8 mouse cellular contexts compared by ENCODE assay signal in the genomic region with DNA sequence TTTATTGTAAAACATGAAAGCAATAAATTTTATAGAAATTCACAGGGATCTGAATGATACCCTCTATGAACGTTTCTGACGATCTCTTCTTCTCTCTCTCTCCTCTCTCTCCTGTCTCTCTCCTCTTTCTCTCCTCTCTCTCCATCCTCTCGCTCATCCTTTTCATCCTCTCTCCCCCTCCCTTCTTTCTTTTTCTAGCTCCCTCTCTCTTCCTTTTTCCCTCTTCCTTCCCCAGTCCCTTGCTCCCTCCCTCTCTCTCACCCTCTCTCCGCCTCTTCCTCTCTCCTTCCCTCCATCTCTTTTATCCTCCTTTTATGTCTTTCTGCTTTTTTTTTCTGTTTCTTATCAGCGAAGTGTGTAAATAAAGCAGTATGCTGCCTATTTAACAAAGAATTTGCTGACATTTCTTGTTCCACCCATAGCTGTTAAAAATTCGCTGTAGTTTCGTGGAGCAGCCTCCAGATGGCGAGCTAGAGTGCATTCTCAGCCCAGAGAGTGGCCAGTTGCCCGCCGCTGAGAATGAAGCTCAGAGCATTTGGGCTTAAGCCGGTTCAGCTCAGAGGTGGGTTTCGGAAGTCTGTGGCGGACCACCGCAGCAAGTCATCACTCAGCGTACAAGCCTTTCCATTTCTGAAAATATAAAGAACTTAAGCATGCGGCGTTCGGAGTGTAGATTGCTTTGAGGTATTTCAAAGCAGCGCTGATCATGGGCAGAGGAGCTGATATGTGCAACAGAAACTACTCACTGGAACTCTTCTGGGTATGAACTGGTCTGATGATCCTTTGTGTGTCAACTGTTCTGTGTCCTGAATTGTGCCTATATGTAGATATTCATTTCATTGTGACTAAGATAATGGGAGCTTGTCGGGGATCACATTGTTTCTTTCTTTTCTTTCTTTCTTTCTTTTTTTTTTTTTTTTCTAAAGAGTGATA. TPM values are rescaled to one million over a fixed set of nuclear protein-coding genes. Genes with fewer than 3 reads are reported as not detected.
DNase-seq lines count a peak whose midpoint lies in the region; ATAC-seq and TF ChIP-seq lines count a peak whose summit lies in the region.

No protein-coding gene starts in this region.

- no peaks in the 10 kb centered on the region for H3K4me1 ChIP-seq in CH12.LX (ENCODE audit: control insufficient read depth in 1 of 2, insufficient read depth in 2 of 2)
- no peaks in the 10 kb centered on the region for H3K4me1 ChIP-seq in embryonic facial prominence, embryonic 15.5 days
- no peaks in the 10 kb centered on the region for H3K4me1 ChIP-seq in lung, postnatal 0 days (ENCODE audit: insufficient read depth, low read depth, low read length)

- no peak overlapping the region for H3K4me2 ChIP-seq in CH12.LX (ENCODE audit: insufficient read depth, low read depth, poor library complexity, severe bottlenecking)
- peak overlapping the region; percentile 46 for H3K4me2 ChIP-seq in embryonic facial prominence, embryonic 15.5 days (replicated peaks)
- H3K4me2 ChIP-seq in lung, postnatal 0 days (replicated peaks; ENCODE audit: low read depth, low read length), result peak overlapping the region; percentile 42; the same call in 1 of the 2 replicates

- TF ChIP-seq CTCF in CH12.LX (conservative IDR thresholded peaks at IDR 0.05 in 1 of 2, IDR thresholded peaks at IDR 0.05 in 1 of 2; ENCODE audit: low read depth in 2 of 2, low read length in 2 of 2), result peak; percentile 29 to 48; a peak in 3 of 4 replicates
- TF ChIP-seq CTCF in lung, postnatal 0 days (IDR thresholded peaks at IDR 0.05), result peak; percentile 70

- no peak; the same call in 1 of the 2 replicates for ATAC-seq in embryonic facial prominence, embryonic 15.5 days (ENCODE audit: insufficient number of reproducible peaks, low FRiP score, low TSS enrichment, low read depth)
- peak; percentile 19; the same call in 1 of the 2 replicates for ATAC-seq in lung, postnatal 0 days

- dilution Hi-C loops in CH12.LX (cut with MboI; ENCODE audit: extremely low pct_ligation_motif_present, extremely low pct_unique_long_range_greater_than_20kb, low sequenced_read_pairs), result no loop called here

- H3K27ac ChIP-seq in CH12.LX (ENCODE audit: insufficient read depth, low read depth), result no peak overlapping the region
- H3K27ac ChIP-seq in embryonic facial prominence, embryonic 15.5 days (replicated peaks), result no peak overlapping the region
- no peak overlapping the region for H3K27ac ChIP-seq in lung, postnatal 0 days (ENCODE audit: low read length)

- in situ Hi-C loops in CH12.LX (cut with MboI; ENCODE audit: low pct_ligation_motif_present, low pct_unique_long_range_greater_than_20kb, low sequenced_read_pairs), result no loop called here

- DNase-seq in CH12.LX (ENCODE audit: extremely low read depth), result peak; percentile 60
- peak; percentile 48 to 54 for DNase-seq in adrenal gland, postnatal 36 days
- peak; percentile 68 for DNase-seq in heart, postnatal 4 days
- DNase-seq in layer of hippocampus, adult 9-11 months, result peak; percentile 66
- peak; percentile 43 for DNase-seq in lung, postnatal 0 days (ENCODE audit: low spot score)
- DNase-seq in right cerebral cortex, adult 2 months (ENCODE audit: low spot score in 2 of 2), result peak; percentile 88 to 90
- DNase-seq in B cell, adult 2 months, result no peak

- H3K9me3 ChIP-seq in CH12.LX (replicated peaks; ENCODE audit: low read length), result no peaks in the 10 kb centered on the region
- H3K9me3 ChIP-seq in embryonic facial prominence, embryonic 15.5 days (replicated peaks), result no peaks in the 10 kb centered on the region
- H3K9me3 ChIP-seq in lung, postnatal 0 days (ENCODE audit: low read length), result no peaks in the 10 kb centered on the region

- H3K36me3 ChIP-seq in CH12.LX (replicated peaks in 1 of 2; ENCODE audit: control insufficient read depth in 1 of 2, insufficient read depth in 1 of 2, low read length in 1 of 2), result no peaks in the 10 kb centered on the region
- H3K36me3 ChIP-seq in embryonic facial prominence, embryonic 15.5 days, result no peaks in the 10 kb centered on the region
- no peaks in the 10 kb centered on the region for H3K36me3 ChIP-seq in lung, postnatal 0 days (ENCODE audit: insufficient read depth, low read length)

- peak; percentile 23 for TF ChIP-seq RAD21 in CH12.LX (IDR thresholded peaks at IDR 0.05; ENCODE audit: low read depth, low read length)

- TF ChIP-seq POLR2A in CH12.LX (IDR thresholded peaks at IDR 0.05; ENCODE audit: low read depth, low read length), result no peak

- WGBS in embryonic facial prominence, embryonic 15.5 days, result 9% methylated on average over 20 of the region's 20 CpGs
- WGBS in lung, postnatal 0 days, result 11% methylated on average over 20 of the region's 20 CpGs

- H3K27me3 ChIP-seq in CH12.LX (replicated peaks), result no peaks in the 10 kb centered on the region
- no peaks in the 10 kb centered on the region for H3K27me3 ChIP-seq in embryonic facial prominence, embryonic 15.5 days
- H3K27me3 ChIP-seq in lung, postnatal 0 days (replicated peaks; ENCODE audit: insufficient read depth, low read length), result no peaks in the 10 kb centered on the region

- H3K4me3 ChIP-seq in CH12.LX (replicated peaks in 1 of 3; ENCODE audit: low read depth in 2 of 3, low read length in 2 of 3, poor library complexity in 1 of 3), result peak overlapping the region in 1 of 3 experiments; percentile 15
- peak overlapping the region; percentile 36 for H3K4me3 ChIP-seq in embryonic facial prominence, embryonic 15.5 days (replicated peaks)
- H3K4me3 ChIP-seq in lung, postnatal 0 days (ENCODE audit: low read depth, low read length), result peak overlapping the region; percentile 21; the same call in 1 of the 2 replicates

- no peak for TF ChIP-seq EP300 in CH12.LX (IDR thresholded peaks at IDR 0.05; ENCODE audit: low read length)
- no peak for TF ChIP-seq EP300 in lung, postnatal 0 days (IDR thresholded peaks at IDR 0.05)

- no peak overlapping the region for H3K9ac ChIP-seq in CH12.LX (ENCODE audit: insufficient read depth, low read depth)
- no peak overlapping the region for H3K9ac ChIP-seq in embryonic facial prominence, embryonic 15.5 days
- no peak overlapping the region for H3K9ac ChIP-seq in lung, postnatal 0 days (replicated peaks; ENCODE audit: low read depth)

- H3K79me2 ChIP-seq in CH12.LX (replicated peaks; ENCODE audit: control insufficient read depth, extremely low read depth, insufficient read depth, poor library complexity, severe bottlenecking), result no peaks in the 10 kb centered on the region

TF ChIP-seq in CH12.LX, 34 proteins besides CTCF, POLR2A, EP300 and RAD21:
- TF ChIP-seq SIN3A (IDR thresholded peaks at IDR 0.05; ENCODE audit: low read length) (no peak), ZKSCAN1 (IDR thresholded peaks at IDR 0.05; ENCODE audit: borderline replicate concordance, low read depth, low read length) (no peak), USF1 (IDR thresholded peaks at IDR 0.05; ENCODE audit: low read depth, low read length) (no peak), E2F4 (IDR thresholded peaks at IDR 0.05; ENCODE audit: insufficient replicate concordance, low read depth, low read length) (no peak), SMC3 (IDR thresholded peaks at IDR 0.05; ENCODE audit: low read depth, low read length) (peak; percentile 43), TCF12 (IDR thresholded peaks at IDR 0.05; ENCODE audit: low read depth, low read length) (no peak), MAX (IDR thresholded peaks at IDR 0.05; ENCODE audit: low read length) (no peak)

RNA-seq across cellular contexts. Expression of gene Slitrk3, which starts 8.5 kb away (rescaled TPM):
- not detected in 2 replicates for total RNA-seq in CH12.LX (2012; rRNA removed)
- not detected in 2 replicates for total RNA-seq in CH12.LX (2014; rRNA removed)
- polyA plus RNA-seq in CH12.LX (2012; ENCODE audit: insufficient read length, low read depth), result not detected in 2 replicates
- not detected for total RNA-seq in adrenal gland, postnatal 36 days (2021)
- 3.1 and 3.2 TPM in 2 replicates for polyA plus RNA-seq in embryonic facial prominence, embryonic 15.5 days (2015; fragmentation: Nextera tagmentation; extraction: Ambion mirVana)
- total RNA-seq in heart, postnatal 4 days (2021), result under 1 TPM; 0.12 to 0.14 TPM
- 0.04 TPM in 1 of 2 replicates, not detected in the other for polyA plus RNA-seq in lung, postnatal 0 days (2015; fragmentation: Nextera tagmentation; extraction: Ambion mirVana)

Comparison
In these comparisons a context has a peak if more than half of its experiments do, and no peak if none do; other contexts are left out.
1. DNase-seq: peak in CH12.LX (single experiment), adrenal gland, postnatal 36 days (2 of 2), heart, postnatal 4 days (single experiment), layer of hippocampus, adult 9-11 months (single experiment), lung, postnatal 0 days (single experiment) and right cerebral cortex, adult 2 months (2 of 2); none in B cell, adult 2 months (0 of 2).